Mouse (Mus musculus) c-Kit-negative CD71-positive TER-119-positive erythroid progenitor cells, embryonic 14.5 days (primary cell): ENCODE measurements around the gene AW822073.
"Not testable (repeated sequence)": the region's sequence is repeated elsewhere in the genome, so short reads cannot be mapped to it uniquely, and the experiment has no call there.

Source experiments
- DNase-seq: peaks from one replicate; pipeline ENCODE4 v3.0.0-alpha.2; 2013; ENCODE audit warnings: low read depth, low spot score

The AW822073 gene

DNA sequence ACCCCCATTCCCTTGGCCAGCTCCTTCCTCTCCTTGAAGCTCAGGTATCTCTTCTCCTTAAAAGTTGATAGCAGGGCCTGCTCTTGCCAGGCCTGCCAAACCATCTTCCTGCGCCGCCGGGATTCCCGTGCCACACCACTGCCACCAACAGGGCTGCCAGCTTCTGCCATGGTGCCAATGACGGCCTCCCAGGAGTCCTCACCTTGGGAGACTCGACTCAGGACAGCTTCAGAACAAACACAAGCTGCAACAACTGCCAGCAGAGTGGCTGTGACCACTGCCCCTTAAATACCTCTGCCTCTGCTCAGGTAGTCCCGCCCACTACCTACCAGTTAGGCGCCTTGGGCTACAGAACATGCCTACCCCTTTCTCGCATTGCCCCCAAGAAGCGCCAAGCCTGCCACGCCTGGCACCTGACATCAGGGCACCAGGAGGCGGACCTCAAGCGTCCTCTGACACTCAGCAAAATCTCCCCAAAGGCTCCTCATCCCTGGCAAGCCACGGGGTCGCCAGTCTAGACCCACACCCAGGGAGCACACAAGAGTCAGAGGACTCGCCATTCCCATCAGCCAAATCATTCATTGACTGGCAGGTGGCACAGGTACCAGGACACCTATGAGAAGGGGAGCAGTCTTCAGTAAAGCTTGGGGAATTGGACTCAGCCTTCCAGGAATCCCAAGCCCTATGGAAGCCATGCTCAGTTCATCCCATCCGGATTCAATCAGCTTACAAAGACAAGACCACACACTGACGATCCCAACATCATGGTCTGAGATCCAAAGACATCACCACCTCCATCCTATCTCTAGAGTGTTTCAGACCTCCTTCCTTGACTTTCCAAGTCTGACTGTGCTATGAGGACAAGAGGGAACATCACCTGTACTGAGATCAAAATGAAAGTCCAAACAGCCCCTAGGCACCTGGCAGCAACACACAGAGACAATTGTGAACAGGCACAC is at the start of gene AW822073:
AW822073 (minus strand) TSS at position 104 of the 959 bp plus-strand sequence.
- DNase-seq, result not testable (repeated sequence)

DNA sequence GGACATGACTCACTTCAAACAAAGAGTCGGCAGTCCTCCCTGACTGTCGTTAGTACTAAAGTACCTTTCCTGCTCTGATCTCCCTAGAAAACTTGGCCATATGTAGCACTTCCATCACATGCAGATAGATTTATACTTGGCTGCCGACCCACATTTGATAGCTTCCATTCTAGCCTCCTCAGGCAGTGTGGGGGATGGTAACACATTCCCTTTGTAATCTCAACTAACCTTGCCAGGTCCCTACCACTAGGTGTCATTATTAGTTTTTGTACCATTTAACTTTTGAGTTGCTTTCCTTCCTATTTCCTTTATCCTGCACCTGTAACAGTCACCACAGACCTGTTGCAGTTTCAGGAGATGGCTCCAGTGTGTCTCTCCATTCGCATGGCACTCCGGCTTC is 33.7 kb upstream of the AW822073 start:
- DNase-seq, result no peak

DNA sequence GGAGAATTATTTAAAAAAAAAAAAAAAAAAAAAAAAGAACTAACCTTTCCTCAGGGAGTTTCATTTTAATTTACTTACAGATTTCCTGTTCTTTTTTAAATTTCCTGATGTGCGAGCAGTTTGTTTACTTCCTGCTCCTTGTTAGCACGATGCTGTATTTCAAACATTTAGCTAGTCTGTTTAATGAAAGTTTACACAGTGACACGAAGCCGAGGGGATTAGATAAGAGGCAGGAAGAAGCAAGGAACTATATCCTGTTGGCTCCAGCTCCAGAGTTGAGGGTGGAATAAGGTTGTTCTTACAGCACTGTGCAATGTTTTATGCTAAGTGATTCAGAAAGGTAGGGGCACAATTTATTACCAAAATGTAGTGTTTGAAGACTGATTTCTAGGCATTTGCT is 31.2 kb upstream of the AW822073 start:
- DNase-seq, result no peak

DNA sequence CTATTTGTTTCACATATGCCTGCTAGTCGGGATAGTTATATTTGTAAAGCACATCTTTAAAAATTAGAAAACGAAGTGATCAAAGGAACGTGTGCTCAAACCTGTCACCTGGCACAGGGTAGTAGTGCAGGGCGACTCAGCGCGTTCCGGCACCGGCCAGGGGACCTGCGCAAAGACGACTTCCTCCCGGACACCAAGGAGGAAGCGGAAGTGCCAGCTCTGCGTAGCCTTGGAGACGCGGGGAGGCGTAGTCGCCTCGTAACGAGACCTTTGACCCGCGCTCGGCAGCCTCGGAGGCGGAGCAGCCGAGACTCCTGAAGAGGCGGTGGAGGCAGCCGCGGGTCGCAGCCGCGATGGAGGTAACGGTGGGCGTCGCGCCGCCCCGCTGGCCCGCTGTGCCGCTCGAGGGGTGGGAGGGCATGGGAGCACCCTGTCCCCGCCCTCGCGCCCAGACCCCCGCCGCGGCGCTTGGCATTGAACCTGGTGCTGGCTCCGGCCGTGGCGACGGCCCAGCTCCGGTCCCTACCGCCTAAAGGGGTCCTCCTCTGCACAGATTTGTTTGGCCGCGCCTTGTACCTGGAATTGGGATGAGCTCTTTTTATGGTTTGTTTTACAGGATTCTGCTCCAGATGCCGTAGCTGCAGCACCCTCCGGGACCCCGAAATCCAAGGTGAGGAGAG is 30.6 kb upstream of the AW822073 start, which contains the start of gene Gcc2:
Gcc2 (plus strand) TSS at position 285 of the 680 bp plus-strand sequence.
- peak; percentile 79 for DNase-seq

DNA sequence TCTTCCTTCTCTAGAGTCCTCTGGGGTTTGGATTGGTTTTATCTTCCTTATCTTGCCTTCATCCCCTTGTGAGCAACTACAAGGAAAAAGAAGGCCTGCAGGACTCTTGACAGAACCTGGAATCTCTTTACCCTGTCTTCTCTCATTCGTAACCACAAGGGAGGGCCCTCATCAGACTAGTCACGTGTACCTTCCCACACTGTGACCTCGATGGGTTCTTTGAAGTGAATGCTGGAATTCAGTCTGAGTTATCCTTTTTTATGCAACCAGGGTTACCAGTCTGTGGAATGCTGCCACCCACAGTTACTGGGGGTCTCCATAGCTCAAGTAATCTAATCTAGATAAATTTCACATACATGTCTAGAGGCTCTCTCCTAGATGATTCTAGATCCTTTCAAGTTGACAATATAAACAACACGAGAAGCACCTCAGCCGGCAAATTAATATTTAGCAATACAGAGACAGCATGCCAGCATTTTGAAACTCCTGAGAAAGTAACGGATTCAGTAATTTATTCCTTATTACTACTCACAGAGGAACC is 30.0 kb upstream of the AW822073 start:
- DNase-seq, result peak; percentile 9

DNA sequence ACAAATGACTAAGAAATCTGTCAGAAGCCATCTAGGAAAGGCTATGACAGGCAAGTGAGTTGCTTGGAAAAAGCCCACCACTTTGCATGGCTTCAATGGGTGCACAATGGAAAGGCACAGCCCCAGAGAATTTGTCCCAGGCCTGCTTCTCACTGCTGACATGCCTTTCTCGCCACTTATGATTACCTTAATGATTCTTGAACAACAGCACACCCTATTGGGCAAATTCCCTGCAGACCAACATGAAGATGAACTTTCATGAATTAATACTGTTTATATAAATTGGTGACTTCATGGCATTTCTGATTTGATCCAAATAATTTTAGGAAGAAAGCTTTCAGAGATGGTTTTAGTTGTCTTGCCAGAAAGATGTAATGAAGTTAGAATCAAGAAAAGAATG is 24.8 kb upstream of the AW822073 start:
- DNase-seq, result no peak

DNA sequence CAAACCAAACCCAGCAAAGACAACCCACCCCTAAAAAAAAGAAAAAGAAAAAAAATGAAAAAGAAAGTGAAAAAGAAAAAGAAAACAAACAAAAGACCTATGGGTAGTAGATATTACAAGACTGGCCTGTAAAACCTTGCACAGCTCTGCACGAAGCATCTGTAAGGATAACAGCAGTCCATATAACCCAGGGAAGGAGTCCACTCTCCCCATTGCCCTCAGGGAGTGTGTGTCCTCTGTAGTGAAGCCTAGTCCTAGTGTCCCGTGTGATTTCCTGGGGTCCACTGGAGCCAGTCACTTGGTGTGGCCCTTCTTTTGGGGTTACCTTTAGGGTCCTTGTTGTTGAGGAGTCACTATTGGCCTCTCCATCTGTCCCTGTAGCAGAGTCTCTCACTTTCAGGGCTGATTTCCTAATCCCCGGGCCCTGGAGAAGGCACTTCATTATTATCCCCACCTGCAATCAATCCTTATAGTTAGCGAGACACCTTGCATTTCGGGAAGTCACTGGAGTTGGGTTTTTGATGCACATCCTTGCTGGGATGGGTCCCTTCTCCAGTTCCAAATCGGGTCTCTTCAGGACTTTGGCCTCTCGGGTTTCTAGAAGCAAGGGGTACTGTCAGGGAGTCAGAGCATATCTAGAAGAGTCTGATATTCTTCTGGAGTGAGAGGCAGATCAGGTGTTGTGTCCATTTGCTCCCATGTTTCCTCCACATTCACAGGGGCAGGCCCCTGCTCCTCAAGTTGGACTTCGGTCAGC is 14.4 kb upstream of the AW822073 start:
- DNase-seq, result not testable (repeated sequence)

DNA sequence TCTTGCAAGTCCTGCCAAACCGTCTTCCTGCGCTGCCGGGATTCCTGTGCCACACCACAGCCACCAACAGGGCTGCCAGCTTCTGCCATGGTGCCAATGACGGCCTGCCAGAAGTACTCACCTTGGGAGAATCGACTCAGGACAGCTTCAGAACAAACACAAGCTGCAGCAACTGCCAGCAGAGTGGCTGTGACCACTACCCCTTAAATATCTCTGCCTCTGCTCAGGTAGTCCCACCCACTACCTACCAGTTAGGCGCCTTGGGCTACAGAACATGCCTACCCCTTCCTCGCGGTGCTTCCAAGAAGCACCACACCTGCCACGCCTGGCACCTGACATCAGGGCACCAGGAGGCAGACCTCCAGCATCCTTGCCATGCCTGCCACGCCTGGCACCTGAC is 11.9 kb upstream of the AW822073 start, which contains the start of gene Gm4981:
Gm4981 (minus strand) TSS at position 89 of the 400 bp plus-strand sequence.
- no peak for DNase-seq

DNA sequence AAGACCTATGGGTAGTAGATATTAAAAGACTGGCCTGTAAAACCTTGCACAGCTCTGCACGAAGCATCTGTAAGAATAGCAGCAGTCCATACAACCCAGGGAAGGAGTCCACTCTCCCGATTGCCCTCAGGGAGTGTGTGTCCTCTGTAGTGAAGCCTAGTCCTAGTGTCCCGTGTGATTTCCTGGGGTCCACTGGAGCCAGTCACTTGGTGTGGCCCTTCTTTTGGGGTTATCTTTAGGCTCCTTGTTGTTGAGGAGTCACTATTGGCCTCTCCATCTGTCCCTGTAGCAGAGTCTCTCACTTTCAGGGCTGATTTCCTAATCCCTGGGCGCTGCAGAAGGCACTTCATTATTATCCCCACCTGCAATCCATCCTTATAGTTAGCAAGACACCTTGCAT is 10.3 kb upstream of the AW822073 start:
- not testable (repeated sequence) for DNase-seq

DNA sequence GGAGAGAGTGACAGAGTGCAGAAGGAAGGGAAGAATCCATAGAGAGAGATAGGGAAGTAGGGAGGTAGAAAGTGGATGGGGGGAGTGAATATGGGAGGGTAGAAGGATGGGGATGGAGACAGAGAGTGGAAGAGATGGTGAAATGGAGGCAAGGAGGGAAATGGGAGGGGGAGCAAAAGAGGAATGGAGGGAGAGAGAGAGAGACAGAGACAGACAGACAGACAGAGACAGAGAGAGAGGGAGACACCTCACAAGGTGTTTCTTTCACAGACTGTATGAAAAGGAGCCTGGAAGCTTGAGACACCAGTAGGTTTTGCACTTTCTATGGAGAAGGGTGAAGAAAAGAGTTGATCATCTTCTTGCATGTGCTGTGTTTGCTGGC is 9.0 kb upstream of the AW822073 start:
- DNase-seq, result not testable (repeated sequence)

DNA sequence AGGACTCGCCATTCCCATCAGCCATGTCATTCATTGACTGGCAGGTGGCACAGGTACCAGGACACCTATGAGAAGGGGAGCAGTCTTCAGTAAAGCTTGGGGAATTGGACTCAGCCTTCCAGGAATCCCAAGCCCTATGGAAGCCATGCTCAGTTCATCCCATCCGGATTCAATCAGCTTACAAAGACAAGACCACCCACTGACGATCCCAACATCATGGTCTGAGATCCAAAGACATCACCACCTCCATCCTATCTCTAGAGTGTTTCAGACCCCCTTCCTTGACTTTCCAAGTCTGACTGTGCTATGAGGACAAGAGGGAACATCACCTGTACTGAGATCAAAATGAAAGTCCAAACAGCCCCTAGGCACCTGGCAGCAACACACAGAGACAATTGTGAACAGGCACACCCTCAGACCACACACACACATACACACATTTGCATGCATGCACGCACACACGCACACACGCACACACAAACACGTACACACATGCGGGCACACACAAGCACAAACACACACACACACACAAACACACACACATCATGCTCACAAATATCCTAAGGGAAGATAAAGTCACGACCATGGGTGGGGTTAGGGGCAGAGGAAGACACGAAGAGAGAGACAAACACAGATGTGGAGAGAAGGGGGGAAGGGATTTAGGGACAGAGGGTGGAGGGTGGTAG is 8.5 kb upstream of the AW822073 start:
- not testable (repeated sequence) for DNase-seq

DNA sequence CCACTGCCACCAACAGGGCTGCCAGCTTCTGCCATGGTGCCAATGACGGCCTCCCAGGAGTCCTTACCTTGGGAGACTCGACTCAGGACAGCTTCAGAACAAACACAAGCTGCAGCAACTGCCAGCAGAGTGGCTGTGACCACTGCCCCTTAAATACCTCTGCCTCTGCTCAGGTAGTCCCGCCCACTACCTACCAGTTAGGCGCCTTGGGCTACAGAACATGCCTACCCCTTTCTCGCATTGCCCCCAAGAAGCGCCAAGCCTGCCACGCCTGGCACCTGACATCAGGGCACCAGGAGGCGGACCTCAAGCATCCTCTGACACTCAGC is 7.9 kb upstream of the AW822073 start, which contains the start of gene Duxf3:
Duxf3 (minus strand) TSS at position 35 of the 329 bp plus-strand sequence.
- DNase-seq, result not testable (repeated sequence)

DNA sequence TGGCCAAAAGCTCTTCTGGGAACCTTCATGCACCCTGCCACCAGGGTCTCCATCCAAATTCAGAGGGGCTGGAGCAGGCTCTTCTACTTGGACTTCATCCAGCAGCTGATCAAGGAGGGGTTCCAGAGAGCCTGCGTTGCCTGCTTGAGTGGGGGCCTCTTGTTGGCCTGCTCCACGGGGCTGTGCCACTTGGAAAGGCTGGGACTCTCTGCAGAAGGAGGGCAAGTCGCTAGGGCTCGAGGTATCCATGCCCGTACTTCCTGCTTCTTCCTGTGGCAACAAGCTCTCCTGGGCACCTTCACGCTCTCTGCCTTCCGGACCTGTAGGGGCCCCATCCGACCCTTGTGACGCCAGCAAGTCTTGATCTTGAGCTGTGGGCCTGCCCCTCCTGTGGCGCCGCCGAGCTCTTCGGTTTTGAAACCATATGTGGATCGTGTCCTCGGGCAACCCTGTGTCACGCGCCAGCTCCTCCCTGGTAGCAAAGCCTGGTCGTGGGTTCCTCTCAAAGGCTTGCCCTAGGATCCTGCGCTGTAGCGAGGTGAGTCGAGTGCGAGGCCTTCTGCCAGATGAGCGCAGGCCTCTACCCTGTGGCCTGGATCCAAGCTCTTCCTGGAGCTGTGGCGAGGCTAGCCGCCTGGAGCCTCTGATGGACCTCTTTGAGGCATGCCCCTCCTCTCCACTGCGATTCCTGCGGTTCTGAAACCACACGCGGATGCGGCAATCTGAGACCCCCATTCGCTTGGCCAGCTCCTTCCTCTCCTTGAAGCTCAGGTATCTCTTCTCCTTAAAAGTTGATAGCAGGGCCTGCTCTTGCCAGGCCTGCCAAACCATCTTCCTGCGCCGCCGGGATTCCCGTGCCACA is 7.3 kb upstream of the AW822073 start:
- DNase-seq, result not testable (repeated sequence)

DNA sequence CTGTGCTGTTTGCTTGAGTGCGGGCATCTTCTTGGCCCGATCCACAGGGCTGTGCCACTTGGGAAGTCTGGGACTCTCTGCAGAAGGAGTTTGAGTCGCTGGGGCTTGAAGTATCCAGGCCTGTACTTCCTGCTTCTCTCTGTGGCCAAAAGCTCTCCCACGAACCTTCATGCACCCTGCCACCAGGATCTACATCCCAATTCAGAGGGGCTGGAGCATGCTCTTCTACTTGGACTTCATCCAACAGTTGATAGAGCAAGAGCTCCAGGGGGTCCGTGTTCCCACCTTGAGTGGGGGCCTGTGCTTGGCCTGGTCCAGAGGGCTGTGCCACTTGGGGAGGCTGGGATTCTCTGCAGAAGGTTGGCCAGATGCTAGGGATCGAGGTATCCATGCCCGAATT is 6.4 kb upstream of the AW822073 start:
- DNase-seq, result not testable (repeated sequence)

DNA sequence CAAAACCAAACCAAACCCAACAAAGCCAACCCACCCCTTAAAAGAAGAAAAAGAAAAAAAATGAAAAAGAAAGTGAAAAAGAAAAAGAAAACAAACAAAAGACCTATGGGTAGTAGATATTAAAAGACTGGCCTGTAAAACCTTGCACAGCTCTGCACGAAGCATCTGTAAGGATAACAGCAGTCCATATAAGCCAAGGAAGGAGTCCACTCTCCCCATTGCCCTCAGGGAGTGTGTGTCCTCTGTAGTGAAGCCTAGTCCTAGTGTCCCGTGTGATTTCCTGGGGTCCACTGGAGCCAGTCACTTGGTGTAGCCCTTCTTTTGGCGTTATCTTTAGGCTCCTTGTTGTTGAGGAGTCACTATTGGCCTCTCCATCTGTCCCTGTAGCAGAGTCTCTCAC is 5.3 kb upstream of the AW822073 start:
- not testable (repeated sequence) for DNase-seq

DNA sequence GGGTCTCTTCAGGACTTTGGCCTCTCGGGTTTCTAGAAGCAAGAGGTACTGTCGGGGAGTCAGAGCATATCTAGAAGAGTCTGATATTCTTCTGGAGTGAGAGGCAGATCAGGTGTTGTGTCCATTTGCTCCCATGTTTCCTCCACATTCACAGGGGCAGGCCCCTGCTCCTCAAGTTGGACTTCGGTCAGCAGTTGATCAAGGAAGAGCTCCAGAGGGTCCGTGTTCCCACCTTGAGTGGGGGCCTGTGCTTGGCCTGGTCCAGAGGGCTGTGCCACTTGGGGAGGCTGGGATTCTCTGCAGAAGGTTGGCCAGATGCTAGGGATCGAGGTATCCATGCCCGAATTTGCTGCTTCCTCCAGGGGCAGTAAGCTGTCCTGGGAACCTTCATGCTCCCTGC is 3.1 kb upstream of the AW822073 start:
- DNase-seq, result not testable (repeated sequence)

DNA sequence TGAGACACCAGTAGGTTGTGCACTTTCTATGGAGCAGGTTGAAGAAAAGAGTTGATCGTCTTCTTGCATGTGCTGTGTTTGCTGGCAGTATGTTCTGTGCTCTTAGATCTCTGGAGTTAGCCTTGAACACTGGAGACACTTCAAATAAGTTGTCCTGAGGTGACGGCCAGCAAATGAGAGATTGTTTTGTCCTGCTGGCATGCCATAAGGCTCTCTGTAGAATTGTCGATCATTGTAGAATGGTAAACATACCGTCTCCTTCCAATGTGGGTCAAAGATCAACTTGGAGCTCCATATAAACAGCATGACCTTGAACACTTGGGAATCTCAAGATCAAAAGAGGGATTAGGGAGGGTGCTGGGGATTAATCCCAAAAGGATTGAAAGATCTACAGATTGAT is 1.6 kb upstream of the AW822073 start:
- not testable (repeated sequence) for DNase-seq

DNA sequence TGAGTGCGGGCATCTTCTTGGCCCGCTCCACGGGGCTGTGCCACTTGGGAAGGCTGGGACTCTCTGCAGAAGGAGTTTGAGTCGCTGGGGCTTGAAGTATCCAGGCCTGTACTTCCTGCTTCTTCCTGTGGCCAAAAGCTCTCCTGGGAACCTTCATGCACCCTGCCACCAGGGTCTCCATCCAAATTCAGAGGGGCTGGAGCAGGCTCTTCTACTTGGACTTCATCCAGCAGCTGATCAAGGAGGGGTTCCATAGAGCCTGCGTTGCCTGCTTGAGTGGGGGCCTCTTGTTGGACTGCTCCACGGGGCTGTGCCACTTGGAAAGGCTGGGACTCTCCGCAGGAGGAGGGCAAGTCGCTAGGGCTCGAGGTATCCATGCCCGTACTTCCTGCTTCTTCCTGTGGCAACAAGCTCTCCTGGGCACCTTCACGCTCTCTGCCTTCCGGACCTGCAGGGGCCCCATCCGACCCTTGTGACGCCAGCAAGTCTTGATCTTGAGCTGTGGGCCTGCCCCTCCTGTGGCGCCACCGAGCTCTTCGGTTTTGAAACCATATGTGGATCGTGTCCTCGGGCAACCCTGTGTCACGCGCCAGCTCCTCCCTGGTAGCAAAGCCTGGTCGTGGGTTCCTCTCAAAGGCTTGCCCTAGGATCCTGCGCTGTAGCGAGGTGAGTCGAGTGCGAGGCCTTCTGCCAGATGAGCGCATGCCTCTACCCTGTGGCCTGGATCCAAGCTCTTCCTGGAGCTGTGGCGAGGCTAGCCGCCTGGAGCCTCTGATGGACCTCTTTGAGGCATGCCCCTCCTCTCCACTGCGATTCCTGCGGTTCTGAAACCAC is 541 bp downstream of the AW822073 start:
- not testable (repeated sequence) for DNase-seq

DNA sequence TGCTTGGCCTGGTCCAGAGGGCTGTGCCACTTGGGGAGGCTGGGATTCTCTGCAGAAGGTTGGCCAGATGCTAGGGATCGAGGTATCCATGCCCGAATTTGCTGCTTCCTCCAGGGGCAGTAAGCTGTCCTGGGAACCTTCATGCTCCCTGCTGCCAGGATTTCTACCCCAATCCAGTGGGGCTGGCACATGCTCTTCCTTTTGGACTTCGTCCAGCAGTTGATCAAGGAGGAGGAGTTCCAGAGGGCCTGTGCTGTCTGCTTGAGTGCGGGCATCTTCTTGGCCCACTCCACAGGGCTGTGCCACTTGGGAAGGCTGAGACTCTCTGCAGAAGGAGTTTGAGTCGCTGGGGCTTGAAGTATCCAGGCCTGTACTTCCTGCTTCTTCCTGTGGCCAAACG is 1.6 kb downstream of the AW822073 start:
- DNase-seq, result not testable (repeated sequence)
